Mouse (Mus musculus): ENCODE data around the gene Hpn. TPM values are rescaled to one million over a fixed set of nuclear protein-coding genes. Genes with fewer than 3 reads are reported as not detected.

Hpn gene
- polyA plus RNA-seq, 1 experiment from 2014 or later = 2.0 TPM

- H3K9ac ChIP-seq (ENCODE audit: low read length) = no peak overlapping the region
- H3K36me3 ChIP-seq (ENCODE audit: control insufficient read depth, insufficient read depth, low read length) = no peaks in the 10 kb centered on the region
- no peak for ATAC-seq (ENCODE audit: insufficient number of reproducible peaks, insufficient read depth, low FRiP score, low read depth)
- H3K27me3 ChIP-seq (ENCODE audit: control insufficient read depth, insufficient read depth, low read length) = no peaks in the 10 kb centered on the region
- H3K27ac ChIP-seq (replicated peaks in 1 of 2; ENCODE audit: control insufficient read depth in 1 of 2, insufficient read depth in 1 of 2, low read depth in 2 of 2, low read length in 2 of 2) = no peak overlapping the region
- H3K4me3 ChIP-seq (ENCODE audit: control insufficient read depth in 1 of 2, insufficient read depth in 1 of 2, low read depth in 1 of 2, low read length in 2 of 2) = no peak overlapping the region
- H3K9me3 ChIP-seq (ENCODE audit: control insufficient read depth, low read length) = no peaks in the 10 kb centered on the region
- H3K4me1 ChIP-seq (ENCODE audit: control insufficient read depth in 2 of 2, insufficient read depth in 2 of 2, low read length in 2 of 2) = no peaks in the 10 kb centered on the region
- H3K4me2 ChIP-seq (ENCODE audit: low read length) = no peak overlapping the region
- WGBS = 84% methylated on average over 8 of the region's 8 CpGs
These were observed 35.4 kb downstream of the Hpn start for GRCm38 (mm10) chr7:31079670-31080069.

GRCm38 (mm10) chr7:31077885-31078445, 37.1 kb downstream of the Hpn start:
- no peak overlapping the region for H3K27ac ChIP-seq (replicated peaks in 1 of 2; ENCODE audit: control insufficient read depth in 1 of 2, insufficient read depth in 1 of 2, low read depth in 2 of 2, low read length in 2 of 2)
- no peak overlapping the region for H3K4me2 ChIP-seq (ENCODE audit: low read length)
- WGBS = 31% methylated on average over 5 of the region's 5 CpGs
- H3K9me3 ChIP-seq (ENCODE audit: control insufficient read depth, low read length) = no peaks in the 10 kb centered on the region
- H3K36me3 ChIP-seq (ENCODE audit: control insufficient read depth, insufficient read depth, low read length) = no peaks in the 10 kb centered on the region
- ATAC-seq (ENCODE audit: insufficient number of reproducible peaks, insufficient read depth, low FRiP score, low read depth) = no peak
- H3K9ac ChIP-seq (ENCODE audit: low read length) = no peak overlapping the region
- H3K4me3 ChIP-seq (ENCODE audit: control insufficient read depth in 1 of 2, insufficient read depth in 1 of 2, low read depth in 1 of 2, low read length in 2 of 2) = no peak overlapping the region
- H3K27me3 ChIP-seq (ENCODE audit: control insufficient read depth, insufficient read depth, low read length) = no peaks in the 10 kb centered on the region
- H3K4me1 ChIP-seq (ENCODE audit: control insufficient read depth in 2 of 2, insufficient read depth in 2 of 2, low read length in 2 of 2) = no peaks in the 10 kb centered on the region

DNA sequence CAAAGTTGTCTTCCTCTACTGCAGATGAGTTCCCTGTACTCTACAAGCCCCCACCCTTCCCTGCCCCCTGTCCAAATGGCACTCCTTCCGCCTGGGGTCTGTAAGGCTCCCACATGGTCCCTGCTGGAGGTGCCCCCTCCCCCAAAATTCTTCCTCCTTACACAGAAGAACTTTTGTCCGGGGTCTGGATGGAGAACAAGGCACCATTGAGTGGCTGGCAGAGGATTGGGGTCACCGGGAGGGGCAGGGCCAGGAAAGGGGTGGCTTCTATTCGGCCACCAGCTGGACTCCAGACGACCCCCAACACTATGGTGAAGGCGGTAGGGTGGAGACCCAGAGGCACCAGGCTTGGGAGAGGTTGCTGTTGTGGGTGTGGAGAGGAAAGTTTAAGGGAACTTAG, 37.6 kb downstream of the Hpn start:
- WGBS = 49% methylated on average over 6 of the region's 6 CpGs
- H3K4me2 ChIP-seq (ENCODE audit: low read length) = no peak overlapping the region
- H3K36me3 ChIP-seq (ENCODE audit: control insufficient read depth, insufficient read depth, low read length) = no peaks in the 10 kb centered on the region
- no peak overlapping the region for H3K4me3 ChIP-seq (ENCODE audit: control insufficient read depth in 1 of 2, insufficient read depth in 1 of 2, low read depth in 1 of 2, low read length in 2 of 2)
- H3K9me3 ChIP-seq (ENCODE audit: control insufficient read depth, low read length) = no peaks in the 10 kb centered on the region
- no peak for ATAC-seq (ENCODE audit: insufficient number of reproducible peaks, insufficient read depth, low FRiP score, low read depth)
- H3K27me3 ChIP-seq (ENCODE audit: control insufficient read depth, insufficient read depth, low read length) = no peaks in the 10 kb centered on the region
- H3K9ac ChIP-seq (ENCODE audit: low read length) = no peak overlapping the region
- H3K4me1 ChIP-seq (ENCODE audit: control insufficient read depth in 2 of 2, insufficient read depth in 2 of 2, low read length in 2 of 2) = no peaks in the 10 kb centered on the region
- no peak overlapping the region for H3K27ac ChIP-seq (replicated peaks in 1 of 2; ENCODE audit: control insufficient read depth in 1 of 2, insufficient read depth in 1 of 2, low read depth in 2 of 2, low read length in 2 of 2)

DNA sequence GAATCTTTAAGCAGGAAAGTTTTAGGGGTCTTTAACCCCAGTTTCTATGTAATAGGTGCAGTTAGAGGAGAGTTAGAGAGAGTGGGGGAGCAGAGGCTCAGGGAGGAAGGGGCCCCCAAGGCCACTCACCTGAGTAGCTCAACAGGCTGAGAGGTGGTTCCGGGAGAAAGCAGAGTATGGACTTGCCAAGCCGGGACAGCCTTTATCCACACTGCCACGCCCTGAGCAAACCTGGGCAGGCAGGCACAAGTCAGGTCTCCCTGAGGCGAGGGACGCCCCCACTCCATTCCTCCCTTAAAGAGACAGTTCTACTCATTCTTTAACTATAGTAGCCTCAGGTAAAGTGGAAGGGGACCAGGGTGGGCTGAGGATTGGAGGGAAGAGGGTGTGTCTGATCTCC, 38.6 kb downstream of the Hpn start, which contains the start of gene Fxyd3:
Fxyd3 (minus strand) TSS at position 213 of the 400 bp plus-strand sequence.
- WGBS = 53% methylated on average over 5 of the region's 5 CpGs

DNA sequence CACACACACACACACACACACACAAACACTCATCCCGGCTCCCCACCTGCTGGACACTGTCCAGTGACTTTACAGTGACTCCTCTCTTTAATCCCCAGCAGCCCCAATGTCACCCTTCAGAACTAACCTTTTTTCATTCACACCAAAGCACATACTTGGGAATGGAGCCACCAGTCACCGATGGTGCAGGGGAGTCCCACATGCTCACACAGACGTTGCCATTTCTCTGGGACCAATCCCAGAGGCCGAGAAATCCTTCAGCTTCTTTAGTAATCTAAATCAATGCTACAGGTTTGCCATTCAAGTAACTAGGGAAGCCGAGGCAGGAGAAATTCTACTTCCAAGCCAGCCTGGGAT, 40.4 kb downstream of the Hpn start:
- Histone ChIP-seq H3K36me3 (ENCODE audit: control insufficient read depth, insufficient read depth, low read length) (no peaks in the 10 kb centered on the region), H3K4me3 (ENCODE audit: control insufficient read depth in 1 of 2, insufficient read depth in 1 of 2, low read depth in 1 of 2, low read length in 2 of 2) (no peak overlapping the region)
- WGBS = 69% methylated on average over 5 of the region's 5 CpGs

More for the DNA sequence above, 38.6 kb downstream of the Hpn start, which contains the start of gene Fxyd3:
- Histone ChIP-seq H3K4me3 (ENCODE audit: control insufficient read depth in 1 of 2, insufficient read depth in 1 of 2, low read depth in 1 of 2, low read length in 2 of 2) (no peak within 1 kb of the TSS), H3K9ac (ENCODE audit: low read length) (no peak within 1 kb of the TSS), H3K9me3 (ENCODE audit: control insufficient read depth, low read length) (no peaks in the 10 kb centered on the region), H3K27me3 (ENCODE audit: control insufficient read depth, insufficient read depth, low read length) (no peaks in the 10 kb centered on the region), H3K4me2 (ENCODE audit: low read length) (no peak within 1 kb of the TSS), H3K4me1 (ENCODE audit: control insufficient read depth in 2 of 2, insufficient read depth in 2 of 2, low read length in 2 of 2) (no peaks in the 10 kb centered on the region), H3K27ac (replicated peaks in 1 of 2; ENCODE audit: control insufficient read depth in 1 of 2, insufficient read depth in 1 of 2, low read depth in 2 of 2, low read length in 2 of 2) (no peak within 1 kb of the TSS), H3K36me3 (ENCODE audit: control insufficient read depth, insufficient read depth, low read length) (no peaks in the 10 kb centered on the region)
- no peak for ATAC-seq (ENCODE audit: insufficient number of reproducible peaks, insufficient read depth, low FRiP score, low read depth)

DNA sequence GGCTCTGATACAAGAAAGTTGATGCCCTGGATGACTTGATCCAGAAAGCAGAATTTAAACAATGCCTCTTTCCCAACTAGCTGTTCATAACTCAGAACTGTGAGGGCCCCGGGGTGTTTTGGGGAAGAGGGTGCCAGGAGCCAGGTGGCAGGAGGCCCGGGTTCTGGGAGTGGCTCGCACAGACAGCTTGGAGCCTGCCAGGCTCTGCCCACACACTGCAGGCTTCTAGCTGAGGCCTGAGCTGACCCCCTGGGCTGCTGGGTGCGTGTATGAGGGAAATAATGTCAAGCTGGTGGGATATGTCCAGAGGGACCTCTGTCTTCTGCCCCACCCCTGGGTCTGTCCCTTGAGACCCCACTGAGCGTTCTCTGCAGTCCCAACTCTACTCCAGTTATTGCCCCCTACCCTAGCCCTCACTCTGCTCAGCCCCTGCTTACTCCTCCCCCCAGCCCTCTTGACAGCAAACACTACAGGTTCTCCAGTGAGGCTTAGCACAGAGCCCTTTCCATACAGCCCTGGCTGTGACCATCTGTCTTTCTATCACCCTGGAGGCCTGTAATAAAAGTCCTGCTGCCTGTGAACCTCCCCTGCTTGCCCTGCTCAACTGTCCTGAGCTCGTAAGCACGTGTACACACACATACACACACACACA, 40.9 kb downstream of the Hpn start:
- 66% methylated on average over 7 of the region's 7 CpGs for WGBS
- no peak overlapping the region for H3K9ac ChIP-seq (ENCODE audit: low read length)
- no peaks in the 10 kb centered on the region for H3K36me3 ChIP-seq (ENCODE audit: control insufficient read depth, insufficient read depth, low read length)
- no peaks in the 10 kb centered on the region for H3K9me3 ChIP-seq (ENCODE audit: control insufficient read depth, low read length)
- no peaks in the 10 kb centered on the region for H3K27me3 ChIP-seq (ENCODE audit: control insufficient read depth, insufficient read depth, low read length)
- 0 out of 4 replicates have a peak, but pooled peaks cover 0 to 3% of the 10 kb centered on the region in 2 experiments for H3K4me1 ChIP-seq (ENCODE audit: control insufficient read depth in 2 of 2, insufficient read depth in 2 of 2, low read length in 2 of 2)
- no peak overlapping the region for H3K4me2 ChIP-seq (ENCODE audit: low read length)
- no peak overlapping the region for H3K4me3 ChIP-seq (ENCODE audit: control insufficient read depth in 1 of 2, insufficient read depth in 1 of 2, low read depth in 1 of 2, low read length in 2 of 2)
- H3K27ac ChIP-seq (replicated peaks in 1 of 2; ENCODE audit: control insufficient read depth in 1 of 2, insufficient read depth in 1 of 2, low read depth in 2 of 2, low read length in 2 of 2) = no peak overlapping the region
- no peak for ATAC-seq (ENCODE audit: insufficient number of reproducible peaks, insufficient read depth, low FRiP score, low read depth)

More for the DNA sequence above, 40.4 kb downstream of the Hpn start:
- Histone ChIP-seq H3K9me3 (ENCODE audit: control insufficient read depth, low read length) (no peaks in the 10 kb centered on the region), H3K27me3 (ENCODE audit: control insufficient read depth, insufficient read depth, low read length) (no peaks in the 10 kb centered on the region), H3K27ac (replicated peaks in 1 of 2; ENCODE audit: control insufficient read depth in 1 of 2, insufficient read depth in 1 of 2, low read depth in 2 of 2, low read length in 2 of 2) (no peak overlapping the region), H3K4me1 (ENCODE audit: control insufficient read depth in 2 of 2, insufficient read depth in 2 of 2, low read length in 2 of 2) (0 out of 4 replicates have a peak, but pooled peaks cover 0 to 3% of the 10 kb centered on the region in 2 experiments), H3K4me2 (ENCODE audit: low read length) (no peak overlapping the region), H3K9ac (ENCODE audit: low read length) (no peak overlapping the region)
- ATAC-seq (ENCODE audit: insufficient number of reproducible peaks, insufficient read depth, low FRiP score, low read depth) = no peak

GRCm38 (mm10) chr7:31073546-31073945, 41.5 kb downstream of the Hpn start:
- no peak overlapping the region for H3K27ac ChIP-seq (replicated peaks in 1 of 2; ENCODE audit: control insufficient read depth in 1 of 2, insufficient read depth in 1 of 2, low read depth in 2 of 2, low read length in 2 of 2)
- no peak for ATAC-seq (ENCODE audit: insufficient number of reproducible peaks, insufficient read depth, low FRiP score, low read depth)

More at GRCm38 (mm10) chr7:31073546-31073945, 41.5 kb downstream of the Hpn start:
- H3K36me3 ChIP-seq (ENCODE audit: control insufficient read depth, insufficient read depth, low read length) = no peaks in the 10 kb centered on the region
- no peak overlapping the region for H3K4me3 ChIP-seq (ENCODE audit: control insufficient read depth in 1 of 2, insufficient read depth in 1 of 2, low read depth in 1 of 2, low read length in 2 of 2)
- no peak overlapping the region for H3K9ac ChIP-seq (ENCODE audit: low read length)
- no peaks in the 10 kb centered on the region for H3K9me3 ChIP-seq (ENCODE audit: control insufficient read depth, low read length)
- no peak overlapping the region for H3K4me2 ChIP-seq (ENCODE audit: low read length)
- H3K4me1 ChIP-seq (ENCODE audit: control insufficient read depth in 2 of 2, insufficient read depth in 2 of 2, low read length in 2 of 2) = 0 out of 4 replicates have a peak, but pooled peaks cover 0 to 3% of the 10 kb centered on the region in 2 experiments
- H3K27me3 ChIP-seq (ENCODE audit: control insufficient read depth, insufficient read depth, low read length) = no peaks in the 10 kb centered on the region
